8 mouse cellular contexts compared by ENCODE assay signal in genomic region chr15:82345820-82346470, GRCm38 (mm10). TPM values are rescaled to one million over a fixed set of nuclear protein-coding genes. Genes with fewer than 3 reads are reported as not detected.
DNase-seq lines count a peak whose midpoint lies in the region; ATAC-seq lines count a peak whose summit lies in the region.

No protein-coding gene starts in this region.

- peaks cover 37% of the 10 kb centered on the region for H3K36me3 ChIP-seq in intestine, embryonic 14.5 days (ENCODE audit: control insufficient read depth, insufficient read depth, low read length)

- peak; percentile 94 for DNase-seq in adrenal gland, adult 18-20 months (ENCODE audit: low spot score in 2 of 2)
- DNase-seq in embryo, embryonic 11 days, result peak; percentile 99
- DNase-seq in gastrocnemius, postnatal 25 days, result peak; percentile 96
- DNase-seq in intestine, embryonic 14.5 days (ENCODE audit: low spot score), result peak; percentile 99
- DNase-seq in left cerebral cortex, postnatal 14 days (ENCODE audit: low spot score in 2 of 2), result peak; percentile 99
- peak; percentile 99 for DNase-seq in mesoderm, embryonic 11.5 days (ENCODE audit: low read depth, low spot score)
- DNase-seq in right cerebral cortex, postnatal 36 days (ENCODE audit: low spot score in 2 of 2), result peak; percentile 96 to 97
- DNase-seq in yolk sac, embryonic 10.5 days (ENCODE audit: low spot score), result peak; percentile 99

- peak; percentile 97 for ATAC-seq in intestine, embryonic 14.5 days (replicated peaks; ENCODE audit: low FRiP score, low TSS enrichment, low read depth)

- H3K9me3 ChIP-seq in intestine, embryonic 14.5 days (ENCODE audit: control insufficient read depth, low read length), result no peaks in the 10 kb centered on the region

- H3K4me2 ChIP-seq in intestine, embryonic 14.5 days (ENCODE audit: low read length), result peak overlapping the region; percentile 55

- intact Hi-C loops in left cerebral cortex, postnatal 14 days (cut with DNase I), result no loop called here

- peak overlapping the region; percentile 61 for H3K4me3 ChIP-seq in intestine, embryonic 14.5 days (ENCODE audit: low read depth, low read length)

- 0% methylated on average over 51 of the region's 51 CpGs for WGBS in intestine, embryonic 14.5 days

- peak overlapping the region; percentile 82 for H3K27ac ChIP-seq in intestine, embryonic 14.5 days (ENCODE audit: low read depth)

- peak overlapping the region; percentile 66 for H3K9ac ChIP-seq in intestine, embryonic 14.5 days (ENCODE audit: low read length)

- H3K27me3 ChIP-seq in intestine, embryonic 14.5 days (replicated peaks; ENCODE audit: control insufficient read depth, insufficient read depth, low read length), result no peaks in the 10 kb centered on the region

- H3K4me1 ChIP-seq in intestine, embryonic 14.5 days (replicated peaks; ENCODE audit: control insufficient read depth, insufficient read depth, low read length), result peaks cover 22% of the 10 kb centered on the region

RNA-seq across cellular contexts. Expression of gene Smdt1, which starts 7.2 kb away (rescaled TPM):
- total RNA-seq in adrenal gland, adult 18-20 months (2021), result 100 to 1,000 TPM; 173 to 178 TPM
- 100 to 1,000 TPM; 126 to 130 TPM for total RNA-seq in gastrocnemius, postnatal 25 days (2021)
- 260 and 272 TPM in 2 replicates for polyA plus RNA-seq in intestine, embryonic 14.5 days (2014; fragmentation: Nextera tagmentation; extraction: Ambion mirVana)
- 100 to 1,000 TPM; 130 to 131 TPM for total RNA-seq in left cerebral cortex, postnatal 14 days (2021)

RNA-seq across cellular contexts. Expression of gene Pheta2, which starts 7.2 kb away (rescaled TPM):
- 1 to 10 TPM in 1 of 2 experiments, under 1 TPM in 1; 0.46 to 1.1 TPM for total RNA-seq in adrenal gland, adult 18-20 months (2021)
- under 1 TPM; 0.87 to 0.96 TPM for total RNA-seq in gastrocnemius, postnatal 25 days (2021)
- polyA plus RNA-seq in intestine, embryonic 14.5 days (2014; fragmentation: Nextera tagmentation; extraction: Ambion mirVana), result 9.9 and 13.2 TPM in 2 replicates
- 1 to 10 TPM; 1.2 to 1.3 TPM for total RNA-seq in left cerebral cortex, postnatal 14 days (2021)

RNA-seq across cellular contexts. Expression of gene Naga, which starts 7.2 kb away (rescaled TPM):
- total RNA-seq in adrenal gland, adult 18-20 months (2021), result 10 to 100 TPM; 46.1 to 67.0 TPM
- total RNA-seq in gastrocnemius, postnatal 25 days (2021), result 10 to 100 TPM; 13.1 to 15.0 TPM
- 59.7 and 61.2 TPM in 2 replicates for polyA plus RNA-seq in intestine, embryonic 14.5 days (2014; fragmentation: Nextera tagmentation; extraction: Ambion mirVana)
- total RNA-seq in left cerebral cortex, postnatal 14 days (2021), result 10 to 100 TPM; 35.7 to 37.8 TPM

RNA-seq across cellular contexts. Expression of gene Ndufa6, which starts 8.2 kb away (rescaled TPM):
- total RNA-seq in adrenal gland, adult 18-20 months (2021), result 100 to 1,000 TPM; 512 to 543 TPM
- total RNA-seq in gastrocnemius, postnatal 25 days (2021), result 100 to 1,000 TPM; 489 to 502 TPM
- polyA plus RNA-seq in intestine, embryonic 14.5 days (2014; fragmentation: Nextera tagmentation; extraction: Ambion mirVana), result 426 and 466 TPM in 2 replicates
- total RNA-seq in left cerebral cortex, postnatal 14 days (2021), result 100 to 1,000 TPM; 174 to 193 TPM

RNA-seq across cellular contexts. Expression of gene Cyp2d22, which starts 34.1 kb away (rescaled TPM):
- 10 to 100 TPM; 47.7 to 48.8 TPM for total RNA-seq in adrenal gland, adult 18-20 months (2021)
- total RNA-seq in gastrocnemius, postnatal 25 days (2021), result 10 to 100 TPM; 11.7 to 13.3 TPM
- 8.4 and 8.5 TPM in 2 replicates for polyA plus RNA-seq in intestine, embryonic 14.5 days (2014; fragmentation: Nextera tagmentation; extraction: Ambion mirVana)
- 10 to 100 TPM; 20.9 to 21.9 TPM for total RNA-seq in left cerebral cortex, postnatal 14 days (2021)

Comparison
In these comparisons a context has a peak if more than half of its experiments do, and no peak if none do; other contexts are left out.
1. Peak in every context shown above with its lines: DNase-seq, ATAC-seq, H3K4me3 ChIP-seq and H3K27ac ChIP-seq.